Mouse (Mus musculus): ENCODE data around the gene Mup3.
"Not testable (repeated sequence)": the region's sequence is repeated elsewhere in the genome, so short reads cannot be mapped to it uniquely, and the experiment has no call there.

Mup3 gene

DNA sequence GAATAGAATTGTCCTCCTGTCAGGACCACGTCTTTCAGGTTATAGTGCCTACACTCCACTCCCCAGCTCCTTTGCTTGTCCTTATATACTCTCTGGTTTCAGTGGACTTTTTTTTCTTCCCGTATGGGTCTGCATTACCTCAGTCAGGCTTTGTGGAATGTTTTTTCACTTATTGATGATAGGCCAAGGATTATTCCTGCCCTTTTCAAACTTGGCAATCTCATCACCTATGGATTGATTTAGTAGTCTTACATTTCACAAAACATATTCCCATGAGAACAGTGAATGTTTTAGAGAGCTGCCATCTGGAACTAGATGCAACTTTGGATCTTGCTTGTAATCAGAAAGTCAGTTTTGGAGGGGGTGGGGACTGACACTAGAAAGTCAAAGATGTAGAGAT, at the start of gene Mup3:
TSS of gene Mup3 (minus strand) at position 102 of the 400 bp plus-strand sequence.
- no peak for DNase-seq

DNA sequence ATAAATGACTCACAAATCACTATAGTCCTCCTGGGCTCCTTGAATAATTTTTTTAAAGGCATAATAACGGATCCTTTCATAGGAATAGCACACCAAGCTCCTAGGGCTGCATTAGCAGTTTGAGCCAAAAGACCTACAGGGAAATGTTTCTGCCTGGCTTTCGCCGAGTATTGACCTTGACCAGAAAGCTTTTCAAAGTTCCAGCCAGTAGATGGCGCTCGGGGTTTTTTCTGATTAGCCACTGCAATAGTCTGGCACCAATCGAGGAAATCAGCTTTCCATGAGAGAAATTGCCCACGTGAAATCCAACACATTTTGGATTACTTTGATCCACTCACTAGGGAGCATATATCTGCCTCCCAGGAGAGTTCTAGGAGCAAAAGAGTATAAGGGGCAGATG, 46.6 kb upstream of the Mup3 start:
- DNase-seq, result no peak

DNA sequence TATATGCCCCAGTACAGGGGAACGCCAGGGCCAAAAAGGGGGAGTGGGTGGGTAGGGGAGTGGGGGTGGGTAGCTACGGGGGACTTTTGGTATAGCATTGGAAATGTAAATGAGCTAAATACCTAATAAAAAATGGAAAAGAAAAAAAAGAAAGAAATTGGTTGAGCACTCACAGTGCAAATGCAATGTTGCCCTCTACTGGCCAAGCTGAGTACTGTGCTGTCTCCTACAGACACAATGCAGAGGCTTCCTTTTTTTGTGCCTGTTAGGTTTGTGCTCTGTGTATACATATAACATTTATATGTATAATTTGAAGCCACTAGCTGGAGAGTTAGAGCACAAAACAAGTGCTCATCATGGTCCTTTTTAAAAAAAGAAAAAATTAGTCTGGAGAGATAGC, 16.2 kb upstream of the Mup3 start:
- DNase-seq, result not testable (repeated sequence)

DNA sequence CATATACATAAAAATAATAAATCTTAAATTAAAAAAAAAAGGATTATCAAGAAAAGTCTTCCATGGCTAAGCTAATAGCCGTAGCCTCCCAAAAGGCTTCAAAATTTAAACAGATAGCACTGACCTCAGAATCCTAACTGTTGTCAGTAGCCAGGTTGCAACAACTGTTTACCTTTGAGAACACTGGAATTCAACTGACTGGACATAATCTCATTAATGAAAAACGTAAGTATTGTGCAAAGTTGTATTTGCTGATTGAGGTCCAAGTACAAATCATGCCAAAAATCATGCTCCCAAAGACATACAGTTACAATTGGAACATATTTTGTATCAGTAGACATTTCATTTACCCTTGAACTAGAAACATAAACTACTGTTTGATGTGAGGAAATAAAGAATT, 811 bp upstream of the Mup3 start:
- no peak for DNase-seq

DNA sequence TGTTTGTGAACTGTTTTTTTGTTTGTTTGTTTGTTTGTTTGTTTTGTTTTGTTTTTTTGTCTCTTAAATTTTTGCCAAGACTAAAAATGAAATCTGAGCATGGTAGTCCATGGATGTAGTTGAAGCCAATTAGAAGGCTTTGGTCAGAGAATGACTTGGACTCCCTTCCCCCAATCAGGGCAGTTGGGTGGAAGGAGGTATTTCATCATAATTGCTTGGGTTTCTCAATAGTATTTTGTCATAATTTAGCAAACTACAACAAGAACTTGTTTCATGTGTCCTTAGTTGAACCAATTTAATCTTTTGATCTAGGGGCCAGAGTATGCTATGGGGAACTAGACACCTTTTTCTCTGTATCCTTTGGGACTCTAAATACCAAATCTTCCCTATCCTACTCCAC, 4.4 kb downstream of the Mup3 start:
- DNase-seq, result no peak

DNA sequence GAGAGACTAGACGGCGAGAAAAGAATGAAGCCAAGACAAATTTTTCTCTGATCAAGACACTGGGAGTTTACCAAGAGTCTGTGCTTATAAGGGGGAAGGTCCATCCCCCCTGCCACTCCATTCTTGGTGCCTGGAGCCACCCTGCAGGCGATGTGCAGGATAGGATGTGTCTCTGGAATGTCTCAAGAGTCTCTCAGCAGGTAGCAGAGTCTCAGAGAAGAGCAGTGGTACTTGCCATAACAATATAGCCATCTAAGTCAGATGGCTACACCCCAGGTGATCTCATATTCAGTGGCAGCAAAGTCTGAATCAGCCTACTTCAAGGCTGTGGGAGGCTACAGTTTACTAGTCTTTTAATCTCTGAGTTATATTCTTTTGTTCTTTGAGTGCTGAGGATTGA, 12.0 kb downstream of the Mup3 start:
- no peak for DNase-seq

DNA sequence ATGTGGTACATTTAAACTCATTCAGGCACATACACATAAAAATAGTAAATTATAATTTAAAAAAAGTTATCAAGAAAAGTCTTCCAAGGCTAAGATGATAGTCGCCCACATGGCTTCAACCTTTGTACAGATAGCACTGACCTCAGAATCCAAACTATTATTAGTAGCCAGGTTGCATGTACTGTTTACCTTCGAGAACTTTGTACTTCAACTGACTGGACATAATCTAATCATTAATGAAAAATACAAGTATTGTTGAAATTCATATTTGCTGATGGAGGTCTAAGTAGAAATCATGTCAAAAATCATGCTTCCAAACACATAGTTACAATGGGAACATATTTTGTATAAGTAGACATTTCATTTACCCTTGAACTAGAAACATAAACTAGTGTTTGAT, 32.4 kb downstream of the Mup3 start:
- not testable (repeated sequence) for DNase-seq

DNA sequence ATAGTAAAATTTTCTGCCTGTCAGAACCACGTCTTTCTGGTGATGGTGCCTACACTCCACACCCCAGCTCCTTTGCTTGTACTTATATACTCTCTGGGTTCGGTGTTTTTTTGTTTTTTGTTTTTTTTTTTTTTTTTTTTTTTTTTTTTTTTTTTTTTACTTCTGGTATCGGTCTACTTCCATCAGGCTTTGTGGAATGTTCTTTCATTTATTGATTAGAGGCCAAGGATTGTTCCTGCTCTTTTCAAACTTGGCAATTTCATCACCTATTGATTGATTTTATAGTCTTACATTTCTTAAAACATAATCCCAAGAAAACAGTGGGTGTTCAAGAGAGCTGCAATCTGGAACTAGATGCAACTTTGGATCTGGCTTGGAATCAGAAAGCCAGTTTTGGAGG, 33.1 kb downstream of the Mup3 start, which contains the start of gene Mup20:
TSS of gene Mup20 (minus strand) at position 101 of the 400 bp plus-strand sequence.
- DNase-seq, result not testable (repeated sequence)

Measured in thymus, postnatal 25 days (tissue).